ENCODE assay signal across 27 mouse cellular contexts in the genomic region with DNA sequence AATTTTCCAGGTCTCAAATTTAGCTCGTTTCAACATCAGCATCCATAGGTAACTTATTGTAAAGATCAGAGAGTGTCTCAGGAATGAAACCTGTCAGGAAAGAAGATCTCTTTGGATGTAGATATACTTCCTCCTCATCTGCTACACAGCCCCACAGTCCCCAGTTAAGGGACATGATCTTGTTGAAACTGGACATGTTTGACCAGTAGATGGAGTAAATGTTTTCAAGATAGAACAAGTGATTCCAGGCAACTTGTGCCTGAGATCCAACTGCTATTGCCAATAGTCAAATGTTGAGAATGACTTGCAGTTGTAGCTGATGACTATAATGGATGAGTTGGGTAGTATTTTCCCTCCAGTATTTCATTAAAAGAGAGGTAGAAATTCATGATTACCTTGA. TPM values are rescaled to one million over a fixed set of nuclear protein-coding genes. Genes with fewer than 3 reads are reported as not detected.
DNase-seq lines count a peak whose midpoint lies in the region; ATAC-seq and TF ChIP-seq lines count a peak whose summit lies in the region.
"Had no signal": no experiment of that assay in that cellular context is flagged by ENCODE, and none has a peak within 500 bp of the region (broad histone marks: within the 10 kb centered on the region; RNA-seq: fewer than 3 reads in every experiment).

No protein-coding gene starts in this region.

- no peak overlapping the region for H3K9ac ChIP-seq in intestine, postnatal 0 days (ENCODE audit: low read depth, low read length)
- no peak overlapping the region for H3K9ac ChIP-seq in intestine, embryonic 16.5 days (ENCODE audit: low read depth, low read length)
- H3K9ac ChIP-seq in liver, postnatal 0 days (replicated peaks) = no peak overlapping the region
- H3K9ac ChIP-seq in liver, embryonic 11.5 days (ENCODE audit: low read depth, low read length) = no peak overlapping the region
- H3K9ac ChIP-seq: embryonic facial prominence, embryonic 15.5 days; heart, embryonic 12.5 days; hindbrain, embryonic 15.5 days; liver, embryonic 12.5 days; midbrain, embryonic 15.5 days; neural tube, embryonic 15.5 days had no signal

- ATAC-seq in frontal cortex, adult (ENCODE audit: low TSS enrichment) = peak; percentile 35; the same call in 1 of the 2 replicates
- no peak for ATAC-seq in intestine, postnatal 0 days
- ATAC-seq in intestine, embryonic 16.5 days = no peak
- ATAC-seq in liver, postnatal 0 days = no peak
- ATAC-seq in liver, embryonic 11.5 days (replicated peaks; ENCODE audit: low FRiP score) = no peak
- ATAC-seq: liver, embryonic 12.5 days; midbrain, embryonic 15.5 days had no signal

- H3K9me3 ChIP-seq in intestine, postnatal 0 days (ENCODE audit: control insufficient read depth) = no peaks in the 10 kb centered on the region
- H3K9me3 ChIP-seq in intestine, embryonic 16.5 days (ENCODE audit: control insufficient read depth, low read length) = no peaks in the 10 kb centered on the region
- H3K9me3 ChIP-seq in liver, postnatal 0 days (ENCODE audit: low read length) = no peaks in the 10 kb centered on the region
- H3K9me3 ChIP-seq in liver, embryonic 11.5 days (ENCODE audit: control insufficient read depth, low read length) = no peaks in the 10 kb centered on the region
- H3K9me3 ChIP-seq: embryonic facial prominence, embryonic 15.5 days; forebrain, embryonic 10.5 days; heart, embryonic 12.5 days; hindbrain, embryonic 15.5 days; liver, embryonic 12.5 days; megakaryocyte, embryonic 14.5 days; midbrain, embryonic 15.5 days; neural tube, embryonic 15.5 days had no signal

- TF ChIP-seq CTCF in intestine, postnatal 0 days (IDR thresholded peaks at IDR 0.05; ENCODE audit: low read depth) = peak; percentile 33
- TF ChIP-seq CTCF in liver, postnatal 0 days (IDR thresholded peaks at IDR 0.05; ENCODE audit: low read depth) = 0 out of 2 replicates have a peak, but pooled peaks have one; percentile 9

- no peaks in the 10 kb centered on the region for H3K4me1 ChIP-seq in intestine, postnatal 0 days (replicated peaks; ENCODE audit: control insufficient read depth, insufficient read depth, low read length)
- no peaks in the 10 kb centered on the region for H3K4me1 ChIP-seq in intestine, embryonic 16.5 days (ENCODE audit: control insufficient read depth, insufficient read depth, low read length)
- no peaks in the 10 kb centered on the region for H3K4me1 ChIP-seq in liver, postnatal 0 days (ENCODE audit: insufficient read depth)
- no peaks in the 10 kb centered on the region for H3K4me1 ChIP-seq in liver, embryonic 11.5 days (replicated peaks; ENCODE audit: control insufficient read depth, insufficient read depth, low read length)
- H3K4me1 ChIP-seq: liver, embryonic 12.5 days had no signal

- no peak overlapping the region for H3K27ac ChIP-seq in intestine, postnatal 0 days (ENCODE audit: low read depth, low read length)
- H3K27ac ChIP-seq in intestine, embryonic 16.5 days (ENCODE audit: low read length) = no peak overlapping the region
- no peak overlapping the region for H3K27ac ChIP-seq in liver, postnatal 0 days (ENCODE audit: low read depth)
- no peak overlapping the region for H3K27ac ChIP-seq in liver, embryonic 11.5 days (ENCODE audit: low read depth, low read length)
- H3K27ac ChIP-seq: embryonic facial prominence, embryonic 15.5 days; forebrain, embryonic 10.5 days; hindbrain, embryonic 15.5 days; liver, embryonic 12.5 days; midbrain, embryonic 15.5 days; neural tube, embryonic 15.5 days had no signal

- no peak for DNase-seq in frontal cortex, postnatal 25 days (ENCODE audit: low spot score in 2 of 2)
- no peak for DNase-seq in liver, postnatal 0 days
- no peak for DNase-seq in liver, embryonic 11.5 days (ENCODE audit: low spot score)
- peak; percentile 24 for DNase-seq in adipocyte (ENCODE audit: low spot score)
- DNase-seq in embryo, embryonic 11 days = no peak
- DNase-seq: adrenal gland, adult 8-10 months; B cell, adult 2 months; gastrocnemius, postnatal 36 days; heart, postnatal 36 days; kidney, adult 8-10 months; left cerebral cortex, postnatal 4 days; thymus, postnatal 36 days had no signal

- 76% methylated on average over 1 of the region's 1 CpGs for WGBS in intestine, postnatal 0 days
- WGBS in intestine, embryonic 16.5 days = 74% methylated on average over 1 of the region's 1 CpGs
- WGBS in liver, postnatal 0 days (ENCODE audit: insufficient replicate concordance) = 66% methylated on average over 1 of the region's 1 CpGs
- 59% methylated on average over 1 of the region's 1 CpGs for WGBS in liver, embryonic 11.5 days

- no peak overlapping the region for H3K4me2 ChIP-seq in intestine, postnatal 0 days (replicated peaks; ENCODE audit: low read depth)
- no peak overlapping the region for H3K4me2 ChIP-seq in intestine, embryonic 16.5 days (ENCODE audit: low read depth, low read length)
- H3K4me2 ChIP-seq in liver, postnatal 0 days (ENCODE audit: low read depth, low read length) = no peak overlapping the region
- H3K4me2 ChIP-seq in liver, embryonic 11.5 days = no peak overlapping the region
- H3K4me2 ChIP-seq: embryonic facial prominence, embryonic 15.5 days; heart, embryonic 12.5 days; hindbrain, embryonic 15.5 days; liver, embryonic 12.5 days; midbrain, embryonic 15.5 days; neural tube, embryonic 15.5 days had no signal

- no peak for TF ChIP-seq EP300 in liver, postnatal 0 days (IDR thresholded peaks at IDR 0.05; ENCODE audit: low read depth)

- H3K36me3 ChIP-seq in intestine, postnatal 0 days (ENCODE audit: control insufficient read depth, insufficient read depth) = no peaks in the 10 kb centered on the region
- H3K36me3 ChIP-seq in intestine, embryonic 16.5 days (ENCODE audit: control insufficient read depth, insufficient read depth, low read length) = no peaks in the 10 kb centered on the region
- H3K36me3 ChIP-seq in liver, postnatal 0 days (replicated peaks; ENCODE audit: insufficient read depth, low read length) = no peaks in the 10 kb centered on the region
- no peaks in the 10 kb centered on the region for H3K36me3 ChIP-seq in liver, embryonic 11.5 days (ENCODE audit: control insufficient read depth, insufficient read depth, low read length)
- H3K36me3 ChIP-seq: embryonic facial prominence, embryonic 15.5 days; forebrain, embryonic 10.5 days; heart, embryonic 12.5 days; hindbrain, embryonic 15.5 days; liver, embryonic 12.5 days; midbrain, embryonic 15.5 days; neural tube, embryonic 15.5 days had no signal

- H3K4me3 ChIP-seq in intestine, postnatal 0 days (ENCODE audit: low read depth, low read length) = no peak overlapping the region
- no peak overlapping the region for H3K4me3 ChIP-seq in intestine, embryonic 16.5 days (ENCODE audit: low read length)
- H3K4me3 ChIP-seq in liver, postnatal 0 days (ENCODE audit: low read depth, low read length) = no peak overlapping the region
- H3K4me3 ChIP-seq in liver, embryonic 11.5 days (ENCODE audit: low read depth, low read length) = no peak overlapping the region
- H3K4me3 ChIP-seq: embryonic facial prominence, embryonic 15.5 days; forebrain, embryonic 10.5 days; heart, embryonic 12.5 days; hindbrain, embryonic 15.5 days; liver, embryonic 12.5 days; megakaryocyte, embryonic 14.5 days; midbrain, embryonic 15.5 days; neural tube, embryonic 15.5 days had no signal

- H3K27me3 ChIP-seq in intestine, postnatal 0 days (replicated peaks; ENCODE audit: control insufficient read depth, insufficient read depth, low read length) = no peaks in the 10 kb centered on the region
- no peaks in the 10 kb centered on the region for H3K27me3 ChIP-seq in intestine, embryonic 16.5 days (replicated peaks; ENCODE audit: control insufficient read depth, insufficient read depth, low read length)
- H3K27me3 ChIP-seq in liver, postnatal 0 days (ENCODE audit: insufficient read depth, low read length) = no peaks in the 10 kb centered on the region
- no peaks in the 10 kb centered on the region for H3K27me3 ChIP-seq in liver, embryonic 11.5 days (replicated peaks; ENCODE audit: control insufficient read depth, insufficient read depth, low read length)
- H3K27me3 ChIP-seq: embryonic facial prominence, embryonic 15.5 days; heart, embryonic 12.5 days; hindbrain, embryonic 15.5 days; liver, embryonic 12.5 days; megakaryocyte, embryonic 14.5 days; midbrain, embryonic 15.5 days; neural tube, embryonic 15.5 days had no signal

RNA-seq across cellular contexts. Expression of a gene that starts 35.9 kb away (rescaled TPM):
- polyA plus RNA-seq in intestine, postnatal 0 days (2015; fragmentation: Nextera tagmentation; extraction: Ambion mirVana) = not detected in 2 replicates
- not detected in 2 replicates for polyA plus RNA-seq in intestine, embryonic 16.5 days (2015; fragmentation: Nextera tagmentation; extraction: Ambion mirVana)
- not detected in 2 replicates for polyA plus RNA-seq in liver, postnatal 0 days (2015; fragmentation: Nextera tagmentation; extraction: Ambion mirVana)
- not detected in 2 replicates for polyA plus RNA-seq in liver, embryonic 11.5 days (2014; fragmentation: Nextera tagmentation; extraction: Ambion mirVana)
- polyA plus RNA-seq: brain, embryonic 14.5 days; embryonic facial prominence, embryonic 15.5 days; forebrain, embryonic 10.5 days; frontal cortex, adult 2 months; heart, embryonic 12.5 days; hindbrain, embryonic 15.5 days; large intestine, adult 2 months; liver, embryonic 12.5 days; lung, embryonic 16.5 days; midbrain, embryonic 15.5 days; neural tube, embryonic 15.5 days had no signal
